Mouse (Mus musculus) hematopoietic stem cell, adult 5-6 weeks (primary cell): Measurements from ENCODE around the gene Wasf2. TPM values are rescaled to one million over a fixed set of nuclear protein-coding genes. Genes with fewer than 3 reads are reported as not detected.

Experiments
- ATAC-seq, 2 experiments: fragments of 125-278 bp in 1 of 2; replicated peaks in 1 of 2; 2 replicates each; pipeline ENCODE4 v1.8.0; 2016 to 2017; ENCODE audit warnings: inconsistent platforms in 2 of 2, mild to moderate bottlenecking in 2 of 2, moderate number of reproducible peaks in 2 of 2, low read depth in 1 of 2, moderate TSS enrichment in 1 of 2; ENCODE audit not compliant: low FRiP score in 2 of 2, poor library complexity in 2 of 2, severe bottlenecking in 2 of 2, insufficient read depth in 1 of 2, low TSS enrichment in 1 of 2
- total RNA-seq: library from RNA; stranded (forward); fragments of 172-1452, 232-1000 nt; gene quantifications from 2 replicates; pipeline ENCODE4 v1.2.3, GENCODE M21; 2017

The Wasf2 gene
- total RNA-seq, 1 experiment from 2014 or later, result 46.9 TPM

GRCm38 (mm10) chr4:133116756-133117470 lies 13.4 kb upstream of the Wasf2 start:
- no peak for ATAC-seq

GRCm38 (mm10) chr4:133117556-133118411 lies 12.5 kb upstream of the Wasf2 start:
- ATAC-seq, result peak; percentile 56 to 68; a peak in 3 of 4 replicates

DNA sequence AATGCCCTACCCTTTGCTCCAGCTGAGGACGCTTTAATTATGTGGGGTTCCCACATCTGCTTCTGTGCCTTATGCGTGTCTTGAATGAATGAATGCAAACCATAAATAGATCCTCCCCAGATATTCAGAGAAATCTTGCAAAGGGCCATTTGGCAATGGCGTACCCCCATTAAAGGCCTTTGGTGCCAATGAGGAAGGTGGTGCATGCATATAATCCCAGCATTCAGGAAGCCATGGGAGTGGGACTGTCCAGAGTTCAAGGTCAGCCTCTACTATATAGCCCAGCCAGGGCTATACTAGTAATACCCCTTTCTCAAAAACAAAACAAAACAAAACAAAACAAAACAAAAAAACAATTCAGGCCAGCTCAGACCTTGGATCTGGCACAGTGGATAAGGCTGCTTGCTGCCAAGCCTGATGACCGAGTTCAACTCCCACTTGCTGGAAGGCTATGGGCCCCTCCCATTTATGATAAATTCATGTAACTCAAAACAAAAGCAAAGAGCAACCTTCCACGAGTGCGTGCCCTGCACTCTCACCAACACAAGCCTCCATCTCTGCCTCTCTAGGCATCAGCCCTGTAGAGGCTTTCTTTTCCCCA lies 11.4 kb upstream of the Wasf2 start:
- ATAC-seq, result no peak

GRCm38 (mm10) chr4:133119579-133119978 lies 10.7 kb upstream of the Wasf2 start:
- no peak for ATAC-seq

DNA sequence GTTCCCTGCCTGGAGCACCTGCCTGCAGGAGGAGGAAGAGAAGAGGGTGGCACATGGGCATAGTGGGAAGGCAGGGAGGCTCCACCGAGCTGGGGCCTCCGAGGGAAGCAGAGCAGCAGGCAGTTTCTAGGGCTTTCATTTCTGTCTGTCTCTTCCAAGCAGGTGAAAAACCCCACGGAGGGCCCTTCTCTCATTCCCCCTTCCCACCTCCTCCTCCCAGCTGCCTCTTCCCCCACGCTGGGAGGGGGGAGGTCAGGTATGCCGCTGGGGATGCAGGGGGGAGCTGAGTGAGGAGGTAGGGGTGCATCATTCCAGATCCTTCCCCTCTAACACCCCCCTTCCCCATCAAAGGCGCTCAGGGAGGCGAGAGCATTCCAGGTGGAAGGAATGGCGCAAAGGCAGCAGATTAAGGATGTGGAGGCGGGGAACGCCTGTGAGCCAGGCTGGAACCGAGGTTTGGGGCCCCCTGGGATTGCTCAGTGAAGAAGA lies 9.4 kb upstream of the Wasf2 start:
- ATAC-seq, result no peak

DNA sequence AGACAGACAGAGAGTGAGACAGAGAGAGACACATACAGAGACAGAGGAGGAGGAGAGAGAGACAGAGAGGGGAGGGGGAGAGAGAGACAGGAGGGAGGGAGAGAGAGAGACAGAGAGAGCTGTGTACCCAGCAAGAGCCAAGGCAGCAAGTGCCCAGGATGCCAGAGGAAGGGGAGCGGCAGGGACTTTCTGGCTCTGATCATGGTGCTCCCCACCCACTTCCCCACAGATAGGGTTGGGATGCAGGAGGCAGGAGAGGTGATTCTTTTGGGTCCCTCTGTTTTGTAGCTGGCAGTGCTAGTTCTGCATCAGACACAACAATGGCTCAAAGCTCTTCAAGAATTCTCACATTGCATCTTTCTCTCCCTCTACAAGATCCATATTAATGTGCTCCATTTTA lies 8.9 kb upstream of the Wasf2 start:
- no peak; a peak in 1 of 4 replicates for ATAC-seq

DNA sequence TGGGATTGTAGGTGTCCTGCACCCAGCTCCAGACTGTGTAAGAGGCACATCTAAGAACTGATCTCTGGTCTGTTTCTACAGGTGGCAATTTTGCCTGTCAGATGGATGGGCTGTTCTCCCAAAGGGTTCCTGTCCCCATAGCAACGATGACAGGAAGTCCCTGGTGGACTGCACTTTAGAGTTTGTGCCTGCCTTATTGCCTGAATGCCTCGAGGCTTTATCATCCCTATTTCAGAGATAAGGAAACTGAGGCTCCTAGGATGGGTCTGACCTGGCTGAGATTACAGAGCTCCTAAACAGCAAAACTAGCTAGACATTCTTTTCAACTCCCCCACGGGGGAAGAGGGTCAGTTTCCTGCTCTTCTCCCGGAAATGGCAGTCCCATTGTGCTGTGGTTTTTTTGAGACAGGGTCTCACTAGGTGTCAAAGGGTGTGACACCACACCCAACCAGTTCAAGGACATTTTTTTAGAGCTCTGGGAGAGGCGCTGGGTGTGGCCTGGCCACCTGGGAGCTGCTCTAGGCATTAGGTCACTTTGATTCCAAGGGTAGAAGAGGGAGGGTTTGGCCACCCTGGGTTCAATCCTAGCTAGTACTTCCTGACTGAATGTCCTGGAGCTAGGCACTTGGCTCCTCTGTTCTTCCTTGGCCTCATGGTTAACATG lies 8.2 kb upstream of the Wasf2 start:
- ATAC-seq, result no peak

GRCm38 (mm10) chr4:133127079-133127478 lies 3.2 kb upstream of the Wasf2 start:
- no peak for ATAC-seq

DNA sequence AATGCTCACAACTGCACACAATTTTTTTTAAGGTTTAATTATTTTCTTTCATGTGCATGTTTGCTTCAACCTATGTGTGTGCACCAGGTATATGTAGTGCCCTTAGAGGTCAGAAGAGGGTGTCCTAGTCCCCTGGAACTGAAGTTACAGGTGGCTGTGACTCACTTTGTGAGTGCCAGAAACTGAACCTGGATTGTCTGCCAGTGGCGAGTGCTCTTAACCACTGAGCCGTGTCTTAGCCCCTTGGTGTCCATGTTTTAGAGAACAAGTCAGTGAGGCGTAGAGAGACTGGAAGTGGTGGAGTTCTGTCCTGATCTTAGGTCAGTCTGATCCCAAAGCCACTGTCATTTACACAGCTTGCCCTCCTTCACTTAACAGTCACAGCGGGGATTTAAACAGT lies 2.4 kb upstream of the Wasf2 start:
- ATAC-seq, result no peak

- ATAC-seq, result no peak
Observed at GRCm38 (mm10) chr4:133129391-133129790, 914 bp upstream of the Wasf2 start.

GRCm38 (mm10) chr4:133130890-133131741 lies 811 bp downstream of the Wasf2 start:
- peak in 1 of 2 experiments; percentile 8; a peak in 1 of 4 replicates for ATAC-seq

- peak; percentile 35 to 50; a peak in 3 of 4 replicates for ATAC-seq
Observed at GRCm38 (mm10) chr4:133132027-133132426, 1.7 kb downstream of the Wasf2 start.

DNA sequence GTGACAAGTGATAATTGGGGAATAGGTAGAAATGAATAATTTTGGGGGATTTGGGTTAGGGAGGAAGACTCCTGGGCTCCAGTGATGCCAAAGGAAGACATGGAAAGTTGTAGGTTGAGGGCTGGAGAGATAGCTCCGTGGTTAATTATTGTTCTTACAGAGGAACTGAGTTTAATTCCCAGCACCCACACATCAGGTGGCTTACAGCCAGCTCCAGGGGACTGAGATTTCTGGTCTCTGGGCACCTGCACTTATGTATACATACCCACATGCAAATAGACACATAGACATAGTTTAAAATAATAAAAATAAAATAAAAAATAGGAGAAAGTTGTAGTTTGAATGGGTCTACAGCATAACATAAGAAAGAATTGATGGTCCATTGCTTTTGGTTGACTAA lies 6.6 kb downstream of the Wasf2 start:
- ATAC-seq, result no peak

DNA sequence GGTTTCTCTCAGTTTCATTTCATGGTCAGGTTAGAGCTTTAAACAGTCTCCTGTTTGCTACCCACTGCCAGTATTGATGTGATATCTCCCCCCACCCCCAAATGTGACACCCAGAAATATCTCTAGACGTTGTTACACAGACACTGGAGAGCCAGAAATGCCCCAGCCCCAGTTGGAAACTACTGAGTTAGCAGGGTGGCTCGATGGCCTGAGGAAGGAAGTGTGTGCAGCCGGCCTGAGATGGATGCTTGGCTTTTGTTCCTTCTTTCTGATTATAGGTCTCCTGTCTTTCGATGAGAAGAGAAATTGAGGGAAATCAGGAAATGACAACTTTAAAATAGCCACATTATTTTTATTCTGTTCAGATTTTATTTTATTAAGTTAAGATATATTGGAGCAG lies 8.7 kb downstream of the Wasf2 start:
- ATAC-seq, result no peak; a peak in 1 of 4 replicates

- ATAC-seq, result no peak
Observed at GRCm38 (mm10) chr4:133155006-133155405, 24.7 kb downstream of the Wasf2 start.

- ATAC-seq, result no peak
Observed at GRCm38 (mm10) chr4:133155726-133156125, 25.4 kb downstream of the Wasf2 start.

GRCm38 (mm10) chr4:133156422-133156821 lies 26.1 kb downstream of the Wasf2 start:
- ATAC-seq, result no peak
